Mouse (Mus musculus) embryonic facial prominence, embryonic 13.5 days (tissue): ENCODE results near the gene Syngr1. TPM values are rescaled to one million over a fixed set of nuclear protein-coding genes. Genes with fewer than 3 reads are reported as not detected.
A peak's percentile ranks its signal among the peaks of the same experiment; 100 is the strongest.

Source experiments
- ATAC-seq: fragments of 200-750 bp; cut with Nextera tagmentation; 2 replicates; pipeline ENCODE4 v1.8.0; 2017; ENCODE audit warnings: low read depth; ENCODE audit not compliant: insufficient number of reproducible peaks, insufficient read depth, low FRiP score, low TSS enrichment
- H3K27ac ChIP-seq: fragments of 300-500 bp; sonication (generic); 2 replicates; pipeline ENCODE4 v1.5.1; 2015; ENCODE audit warnings: moderate library complexity, mild to moderate bottlenecking, inconsistent platforms
- H3K27me3 ChIP-seq: fragments of 300-500 bp; sonication (generic); 2 replicates; pipeline ENCODE4 v1.6.1; 2015; ENCODE audit warnings: mild to moderate bottlenecking, inconsistent platforms
- H3K36me3 ChIP-seq: fragments of 300-500 bp; sonication (generic); 2 replicates; pipeline ENCODE4 v1.6.1; 2015; ENCODE audit warnings: mild to moderate bottlenecking, inconsistent platforms
- H3K4me1 ChIP-seq: fragments of 300-500 bp; sonication (generic); 2 replicates; pipeline ENCODE4 v1.6.1; 2015; ENCODE audit warnings: inconsistent platforms
- H3K4me2 ChIP-seq: fragments of 300-500 bp; sonication (generic); 2 replicates; pipeline ENCODE4 v1.6.1; 2015; ENCODE audit warnings: moderate library complexity, mild to moderate bottlenecking, inconsistent platforms
- H3K4me3 ChIP-seq: fragments of 300-500 bp; sonication (generic); 2 replicates; pipeline ENCODE4 v1.5.1; 2015; ENCODE audit warnings: mild to moderate bottlenecking, inconsistent platforms
- H3K9ac ChIP-seq: fragments of 300-500 bp; sonication (generic); 2 replicates; pipeline ENCODE4 v1.6.1; 2015; ENCODE audit warnings: mild to moderate bottlenecking, inconsistent platforms
- H3K9me3 ChIP-seq: fragments of 300-500 bp; sonication (generic); 2 replicates; pipeline ENCODE4 v1.6.1; 2016; ENCODE audit warnings: inconsistent platforms
- WGBS: fragments of 180-500 bp; shearing (Covaris S2); methylation state at CpG from one replicate; pipeline ENCODE4 v1.1.7; 2015; ENCODE audit warnings: mixed read lengths; 5-methylcytosine and 5-hydroxymethylcytosine counted together
- polyA plus RNA-seq: library from polyadenylated mRNA; unstranded; fragments of >200 nt; fragmentation: Nextera tagmentation; extraction: Ambion mirVana; gene quantifications from 2 replicates; pipeline ENCODE4 v1.2.1, GENCODE M21; 2015

Syngr1 gene
- polyA plus RNA-seq, 1 experiment from 2014 or later = 8.7 TPM

- no peaks in the 10 kb centered on the region for H3K36me3 ChIP-seq
- 72% methylated on average over 1 of the region's 1 CpGs for WGBS
- no peak overlapping the region for H3K4me2 ChIP-seq
- H3K9me3 ChIP-seq = no peaks in the 10 kb centered on the region
- no peaks in the 10 kb centered on the region for H3K4me1 ChIP-seq
- no peak overlapping the region for H3K27ac ChIP-seq
- no peaks in the 10 kb centered on the region for H3K27me3 ChIP-seq
- ATAC-seq = no peak
- no peak overlapping the region for H3K4me3 ChIP-seq
- H3K9ac ChIP-seq = no peak overlapping the region
These were observed 36.1 kb downstream of the Syngr1 start for GRCm38 (mm10) chr15:80127191-80127590.

DNA sequence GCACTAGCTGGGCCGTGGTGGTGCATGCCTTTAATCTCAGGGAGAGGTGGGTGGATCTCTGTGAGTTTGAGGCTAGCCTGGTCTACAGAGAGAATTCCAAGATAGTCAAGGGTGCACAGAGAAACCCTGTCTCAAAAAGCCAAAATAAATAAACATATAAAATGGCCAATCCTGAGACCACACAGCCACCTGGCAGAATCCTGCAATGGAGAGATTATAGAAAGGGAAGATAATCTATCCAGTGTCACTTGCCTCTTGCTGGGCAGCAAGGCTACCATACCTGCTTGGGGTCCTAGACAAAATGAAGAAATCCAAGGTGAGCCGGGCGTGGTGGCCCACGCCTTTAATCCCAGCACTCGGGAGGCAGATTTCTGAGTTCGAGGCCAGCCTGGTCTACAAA is 38.8 kb downstream of the Syngr1 start:
- 88% methylated on average over 6 of the region's 6 CpGs for WGBS

DNA sequence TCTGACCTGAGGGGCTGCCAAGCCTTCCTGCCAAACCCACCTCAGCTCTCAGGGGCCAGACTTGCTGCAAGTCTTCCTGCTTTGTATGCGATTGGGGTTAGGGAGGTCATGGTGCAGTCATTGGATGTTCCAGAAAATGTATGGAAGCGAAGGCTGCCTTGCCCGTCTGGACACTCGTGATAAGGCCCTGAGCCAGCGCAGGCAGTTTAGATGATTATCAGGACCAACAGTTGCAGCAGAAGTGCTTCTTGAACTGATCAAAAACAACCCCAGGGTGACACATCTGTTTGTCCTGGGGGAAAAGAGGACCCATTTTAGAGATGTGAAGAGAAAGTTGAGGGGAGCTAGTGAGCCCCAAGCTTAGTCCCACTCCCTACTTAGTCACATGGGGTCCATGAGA is 39.6 kb downstream of the Syngr1 start:
- Histone ChIP-seq H3K36me3 (no peaks in the 10 kb centered on the region), H3K27me3 (no peaks in the 10 kb centered on the region), H3K9me3 (no peaks in the 10 kb centered on the region), H3K4me2 (no peak overlapping the region), H3K4me1 (peaks cover 13% of the 10 kb centered on the region), H3K9ac (no peak overlapping the region), H3K27ac (no peak overlapping the region), H3K4me3 (no peak overlapping the region)
- WGBS = 87% methylated on average over 5 of the region's 5 CpGs
- ATAC-seq = no peak

More for the DNA sequence above, 38.8 kb downstream of the Syngr1 start:
- H3K27me3 ChIP-seq = no peaks in the 10 kb centered on the region
- H3K4me2 ChIP-seq = no peak overlapping the region
- no peak for ATAC-seq
- H3K4me3 ChIP-seq = no peak overlapping the region
- no peaks in the 10 kb centered on the region for H3K9me3 ChIP-seq
- peaks cover 13% of the 10 kb centered on the region for H3K4me1 ChIP-seq
- H3K27ac ChIP-seq = no peak overlapping the region
- no peaks in the 10 kb centered on the region for H3K36me3 ChIP-seq
- no peak overlapping the region for H3K9ac ChIP-seq

GRCm38 (mm10) chr15:80131421-80131820 is 40.3 kb downstream of the Syngr1 start:
- 81% methylated on average over 6 of the region's 6 CpGs for WGBS

GRCm38 (mm10) chr15:80132452-80132851 is 41.3 kb downstream of the Syngr1 start:
- peaks cover 14% of the 10 kb centered on the region; the same call in 1 of the 2 replicates for H3K36me3 ChIP-seq
- H3K27me3 ChIP-seq = no peaks in the 10 kb centered on the region
- H3K4me1 ChIP-seq = peaks cover 16% of the 10 kb centered on the region
- 82% methylated on average over 9 of the region's 9 CpGs for WGBS
- peak overlapping the region; percentile 89 for H3K9ac ChIP-seq
- no peaks in the 10 kb centered on the region for H3K9me3 ChIP-seq
- H3K4me3 ChIP-seq = peak overlapping the region; percentile 70
- no peak for ATAC-seq
- peak overlapping the region; percentile 99 for H3K27ac ChIP-seq
- peak overlapping the region; percentile 91 for H3K4me2 ChIP-seq

More at GRCm38 (mm10) chr15:80131421-80131820, 40.3 kb downstream of the Syngr1 start:
- ATAC-seq = no peak
- no peaks in the 10 kb centered on the region for H3K9me3 ChIP-seq
- H3K36me3 ChIP-seq = peaks cover 4% of the 10 kb centered on the region; the same call in 1 of the 2 replicates
- H3K9ac ChIP-seq = no peak overlapping the region
- peaks cover 13% of the 10 kb centered on the region for H3K4me1 ChIP-seq
- H3K4me2 ChIP-seq = no peak overlapping the region
- H3K27ac ChIP-seq = no peak overlapping the region
- no peak overlapping the region for H3K4me3 ChIP-seq
- no peaks in the 10 kb centered on the region for H3K27me3 ChIP-seq

GRCm38 (mm10) chr15:80132993-80133586 is 42.0 kb downstream of the Syngr1 start, which contains the start of gene Tab1:
TSS of gene Tab1 (plus strand) at chr15:80133127.
- peak within 1 kb of the TSS; percentile 70 for H3K4me3 ChIP-seq
- H3K4me2 ChIP-seq = peak within 1 kb of the TSS; percentile 91
- H3K36me3 ChIP-seq = peaks cover 15% of the 10 kb centered on the region; the same call in 1 of the 2 replicates
- under 1% methylated on average over 59 of the region's 59 CpGs for WGBS
- peak within 1 kb of the TSS; percentile 99 for H3K27ac ChIP-seq
- no peaks in the 10 kb centered on the region for H3K27me3 ChIP-seq
- peaks cover 22% of the 10 kb centered on the region for H3K4me1 ChIP-seq
- no peaks in the 10 kb centered on the region for H3K9me3 ChIP-seq
- H3K9ac ChIP-seq = peak within 1 kb of the TSS; percentile 89
- peak; percentile 93 for ATAC-seq

GRCm38 (mm10) chr15:80133682-80134449 is 42.7 kb downstream of the Syngr1 start:
- ATAC-seq = no peak

GRCm38 (mm10) chr15:80134450-80134847 is 43.3 kb downstream of the Syngr1 start:
- peak overlapping the region; percentile 89 for H3K9ac ChIP-seq
- peaks cover 15% of the 10 kb centered on the region; the same call in 1 of the 2 replicates for H3K36me3 ChIP-seq
- H3K9me3 ChIP-seq = no peaks in the 10 kb centered on the region
- peaks cover 30% of the 10 kb centered on the region for H3K4me1 ChIP-seq
- H3K27ac ChIP-seq = peak overlapping the region; percentile 99; the same call in 1 of the 2 replicates
- H3K27me3 ChIP-seq = no peaks in the 10 kb centered on the region
- peak overlapping the region; percentile 70 for H3K4me3 ChIP-seq
- 68% methylated on average over 9 of the region's 9 CpGs for WGBS
- ATAC-seq = no peak
- H3K4me2 ChIP-seq = peak overlapping the region; percentile 91

More at GRCm38 (mm10) chr15:80133682-80134449, 42.7 kb downstream of the Syngr1 start:
- Histone ChIP-seq H3K9ac (peak overlapping the region; percentile 89), H3K27ac (peak overlapping the region; percentile 99), H3K36me3 (peaks cover 15% of the 10 kb centered on the region; the same call in 1 of the 2 replicates), H3K9me3 (no peaks in the 10 kb centered on the region), H3K4me1 (peaks cover 30% of the 10 kb centered on the region), H3K4me3 (peak overlapping the region; percentile 70), H3K27me3 (no peaks in the 10 kb centered on the region), H3K4me2 (peak overlapping the region; percentile 91)
- 14% methylated on average over 14 of the region's 14 CpGs for whole genome bisulfite sequencing

DNA sequence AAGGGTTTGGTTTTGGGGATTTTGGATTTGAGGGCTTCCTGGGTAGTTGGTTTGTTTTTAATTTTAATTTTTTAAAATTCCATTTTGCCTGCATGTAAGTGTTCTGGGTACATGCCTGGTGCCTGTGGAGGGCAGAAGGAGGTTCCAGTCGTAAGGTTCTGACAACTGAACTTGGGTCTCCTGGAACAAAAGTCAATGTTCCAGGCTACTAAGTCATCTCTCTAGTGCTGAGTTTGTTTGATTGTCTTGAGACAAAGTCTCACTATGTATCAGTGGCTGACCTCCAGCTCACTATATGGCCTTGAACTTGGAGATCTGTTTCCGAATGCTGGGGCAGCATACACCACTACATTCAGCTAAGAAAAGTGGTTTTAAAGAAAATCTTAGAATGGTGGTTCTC is 44.4 kb downstream of the Syngr1 start:
- H3K4me3 ChIP-seq = no peak overlapping the region
- no peak for ATAC-seq
- peaks cover 22% of the 10 kb centered on the region for H3K36me3 ChIP-seq
- WGBS = 95% methylated on average over 2 of the region's 2 CpGs
- no peaks in the 10 kb centered on the region for H3K9me3 ChIP-seq
- no peak overlapping the region for H3K9ac ChIP-seq
- H3K27me3 ChIP-seq = no peaks in the 10 kb centered on the region
- no peak overlapping the region for H3K27ac ChIP-seq
- no peak overlapping the region for H3K4me2 ChIP-seq
- peaks cover 30% of the 10 kb centered on the region for H3K4me1 ChIP-seq

- 96% methylated on average over 3 of the region's 3 CpGs for WGBS
- no peaks in the 10 kb centered on the region for H3K9me3 ChIP-seq
These were observed 45.5 kb downstream of the Syngr1 start for GRCm38 (mm10) chr15:80136645-80137044.

DNA sequence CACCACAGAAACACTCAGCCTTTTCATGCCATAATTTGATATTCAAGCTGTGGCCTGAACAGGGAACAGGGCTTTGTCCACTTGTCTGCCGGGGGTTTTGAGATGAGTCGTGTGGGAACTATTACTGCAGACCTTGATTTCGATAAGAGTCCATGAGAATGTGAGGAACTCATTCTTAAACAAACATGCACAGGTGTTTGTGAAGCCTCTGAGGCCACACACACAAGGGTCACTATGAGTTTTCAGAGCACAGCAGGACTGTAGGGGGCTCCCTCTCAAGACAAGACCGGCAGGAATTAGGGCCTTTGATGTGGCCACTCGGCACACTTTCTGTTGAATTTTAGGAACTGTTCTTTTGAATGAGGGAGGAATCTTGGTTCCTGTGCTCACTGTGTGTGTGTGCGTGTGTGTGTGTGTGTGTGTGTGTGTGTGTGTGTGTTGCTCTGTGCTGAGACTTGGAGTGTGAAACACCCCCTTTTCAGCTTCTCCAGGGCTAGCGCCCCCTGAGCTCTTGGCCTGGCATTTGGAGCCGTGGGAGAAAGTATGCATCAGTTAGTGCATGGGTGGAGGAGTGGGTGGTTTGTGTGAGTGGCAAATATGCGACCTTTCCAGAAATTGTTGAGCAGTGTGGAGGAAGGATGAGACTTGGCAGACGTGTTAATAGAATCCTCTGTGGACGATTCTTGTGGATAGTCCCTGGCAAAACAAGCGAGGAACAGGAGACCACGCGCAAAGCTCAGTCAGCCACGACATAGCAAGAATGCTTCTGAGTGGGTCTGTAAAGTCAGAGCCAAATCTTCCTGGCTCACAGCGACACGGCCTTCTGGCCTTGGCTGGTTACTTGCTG is 47.0 kb downstream of the Syngr1 start:
- no peak for ATAC-seq
- Histone ChIP-seq H3K4me1 (peaks cover 30% of the 10 kb centered on the region), H3K27me3 (no peaks in the 10 kb centered on the region), H3K4me2 (no peak overlapping the region), H3K27ac (no peak overlapping the region), H3K4me3 (no peak overlapping the region), H3K9me3 (0 out of 2 replicates have a peak, but pooled peaks cover 3% of the 10 kb centered on the region), H3K9ac (0 out of 2 replicates have a peak overlapping the region, but pooled peaks have one; percentile 27), H3K36me3 (peaks cover 46% of the 10 kb centered on the region)
- WGBS = 72% methylated on average over 17 of the region's 17 CpGs

More at GRCm38 (mm10) chr15:80136645-80137044, 45.5 kb downstream of the Syngr1 start:
- Histone ChIP-seq H3K27me3 (no peaks in the 10 kb centered on the region), H3K36me3 (peaks cover 32% of the 10 kb centered on the region), H3K4me1 (peaks cover 30% of the 10 kb centered on the region), H3K9ac (no peak overlapping the region), H3K27ac (no peak overlapping the region), H3K4me2 (no peak overlapping the region), H3K4me3 (no peak overlapping the region)
- no peak for ATAC-seq
